Mouse (Mus musculus): Measurements from ENCODE around the gene Blm.

GRCm38 (mm10) chr7:80455505-80456160 lies 79.3 kb downstream of the Blm start:
- TF ChIP-seq CTCF (IDR thresholded peaks at IDR 0.05; ENCODE audit: low read depth, low read length) (no peak), POLR2A (IDR thresholded peaks at IDR 0.05; ENCODE audit: extremely low read depth, insufficient read depth, low read length) (no peak)

Measured in liver, adult 2 months (tissue).